In genomic region chr15:80081801-80082546, GRCm38 (mm10) we compare ENCODE assay signal across 7 mouse cellular contexts. TPM values are rescaled to one million over a fixed set of nuclear protein-coding genes. Genes with fewer than 3 reads are reported as not detected.
A peak's percentile ranks its signal among the peaks of the same experiment; 100 is the strongest.
DNase-seq lines count a peak whose midpoint lies in the region; ATAC-seq and TF ChIP-seq lines count a peak whose summit lies in the region.

No protein-coding gene starts in this region.

- peak; percentile 29 for DNase-seq in liver, adult 2 months (ENCODE audit: extremely low read depth, low read depth, low spot score)
- no peak for DNase-seq in liver
- DNase-seq in intestine, embryonic 14.5 days (ENCODE audit: low spot score), result no peak
- DNase-seq in gastrocnemius, postnatal 36 days, result no peak

- peak overlapping the region; percentile 87 for H3K4me2 ChIP-seq in intestine, embryonic 14.5 days (ENCODE audit: low read length)
- peak overlapping the region; percentile 88 for H3K4me2 ChIP-seq in neural tube, embryonic 14.5 days (ENCODE audit: low read depth, low read length)

- no peak for TF ChIP-seq CTCF in liver, adult 2 months (IDR thresholded peaks at IDR 0.05; ENCODE audit: low read depth, low read length)

- ATAC-seq in intestine, embryonic 14.5 days (replicated peaks; ENCODE audit: low FRiP score, low TSS enrichment, low read depth), result no peak
- ATAC-seq in neural tube, embryonic 14.5 days (ENCODE audit: low read depth), result no peak
- ATAC-seq in frontal cortex, adult (ENCODE audit: low TSS enrichment), result no peak

- no peak for TF ChIP-seq POLR2A in liver, adult 2 months (IDR thresholded peaks at IDR 0.05; ENCODE audit: extremely low read depth, insufficient read depth, low read length)

- peak overlapping the region; percentile 96 for H3K9ac ChIP-seq in liver, adult 2 months (ENCODE audit: low read depth, low read length)
- peak overlapping the region; percentile 97 for H3K9ac ChIP-seq in intestine, embryonic 14.5 days (ENCODE audit: low read length)
- H3K9ac ChIP-seq in neural tube, embryonic 14.5 days (replicated peaks; ENCODE audit: low read depth, low read length), result peak overlapping the region; percentile 90

- H3K79me2 ChIP-seq in liver, adult 2 months (ENCODE audit: control insufficient read depth, insufficient read depth, low read length), result no peaks in the 10 kb centered on the region

- H3K9me3 ChIP-seq in intestine, embryonic 14.5 days (ENCODE audit: control insufficient read depth, low read length), result no peaks in the 10 kb centered on the region
- H3K9me3 ChIP-seq in neural tube, embryonic 14.5 days (ENCODE audit: control insufficient read depth, low read length), result no peaks in the 10 kb centered on the region

- intact Hi-C loops in gastrocnemius, postnatal 36 days (cut with DNase I), result no loop called here

- H3K27me3 ChIP-seq in liver, adult 2 months (ENCODE audit: control insufficient read depth, insufficient read depth, low read length), result no peaks in the 10 kb centered on the region
- no peaks in the 10 kb centered on the region for H3K27me3 ChIP-seq in intestine, embryonic 14.5 days (replicated peaks; ENCODE audit: control insufficient read depth, insufficient read depth, low read length)
- H3K27me3 ChIP-seq in neural tube, embryonic 14.5 days (ENCODE audit: control insufficient read depth, insufficient read depth, low read length), result no peaks in the 10 kb centered on the region

- H3K27ac ChIP-seq in liver, adult 2 months (replicated peaks; ENCODE audit: insufficient read depth, low read depth, low read length), result no peak overlapping the region; the same call in 1 of the 2 replicates
- H3K27ac ChIP-seq in brown adipose tissue, adult 24 weeks (replicated peaks; ENCODE audit: low read depth, low read length), result 0 out of 2 replicates have a peak overlapping the region, but pooled peaks have one; percentile 5
- H3K27ac ChIP-seq in intestine, embryonic 14.5 days (ENCODE audit: low read depth), result peak overlapping the region; percentile 91
- no peak overlapping the region for H3K27ac ChIP-seq in neural tube, embryonic 14.5 days (ENCODE audit: low read depth, low read length)

- peak overlapping the region; percentile 93 for H3K4me3 ChIP-seq in liver, adult 2 months (ENCODE audit: insufficient read depth, low read depth, low read length)
- H3K4me3 ChIP-seq in brown adipose tissue, adult 24 weeks (ENCODE audit: insufficient read depth, low read depth, low read length), result peak overlapping the region; percentile 73
- H3K4me3 ChIP-seq in intestine, embryonic 14.5 days (ENCODE audit: low read depth, low read length), result peak overlapping the region; percentile 95
- peak overlapping the region; percentile 62 for H3K4me3 ChIP-seq in neural tube, embryonic 14.5 days (ENCODE audit: low read depth, low read length)

- H3K36me3 ChIP-seq in liver, adult 2 months (ENCODE audit: control insufficient read depth, insufficient read depth, low read length), result peaks cover 49% of the 10 kb centered on the region
- peaks cover 54% of the 10 kb centered on the region for H3K36me3 ChIP-seq in intestine, embryonic 14.5 days (ENCODE audit: control insufficient read depth, insufficient read depth, low read length)
- H3K36me3 ChIP-seq in neural tube, embryonic 14.5 days (ENCODE audit: control insufficient read depth, insufficient read depth, low read length), result peaks cover 40% of the 10 kb centered on the region

- peaks cover 10% of the 10 kb centered on the region for H3K4me1 ChIP-seq in liver, adult 2 months (ENCODE audit: control insufficient read depth, insufficient read depth, low read length)
- H3K4me1 ChIP-seq in brown adipose tissue, adult 24 weeks (ENCODE audit: control insufficient read depth, insufficient read depth, insufficient read length, low read length), result peaks cover 3% of the 10 kb centered on the region; the same call in 1 of the 2 replicates
- H3K4me1 ChIP-seq in intestine, embryonic 14.5 days (replicated peaks; ENCODE audit: control insufficient read depth, insufficient read depth, low read length), result peaks cover 9% of the 10 kb centered on the region; the same call in 1 of the 2 replicates
- peaks cover 15% of the 10 kb centered on the region for H3K4me1 ChIP-seq in neural tube, embryonic 14.5 days (ENCODE audit: control insufficient read depth, insufficient read depth, low read length)

- WGBS in liver, adult 2 months, result 8% methylated on average over 11 of the region's 11 CpGs
- 6% methylated on average over 11 of the region's 11 CpGs for WGBS in intestine, embryonic 14.5 days
- 7% methylated on average over 11 of the region's 11 CpGs for WGBS in neural tube, embryonic 14.5 days

RNA-seq across cellular contexts. Expression of gene Syngr1, which starts 9.2 kb away (rescaled TPM):
- total RNA-seq in liver, adult 2 months (2014; rRNA removed), result 0.28 and 0.47 TPM in 2 replicates
- 1.2 and 1.6 TPM in 2 replicates for polyA plus RNA-seq in liver, adult 2 months (2012; rRNA removed)
- 47.9 and 62.7 TPM in 2 replicates for polyA plus RNA-seq in brown adipose tissue, adult 24 weeks (2012; ENCODE audit: insufficient read depth, insufficient read length, missing spikeins)
- polyA plus RNA-seq in intestine, embryonic 14.5 days (2014; fragmentation: Nextera tagmentation; extraction: Ambion mirVana), result 20.7 and 24.3 TPM in 2 replicates
- polyA plus RNA-seq in neural tube, embryonic 14.5 days (2014; fragmentation: Nextera tagmentation; extraction: Ambion mirVana), result 27.3 and 30.3 TPM in 2 replicates
- total RNA-seq in gastrocnemius, postnatal 36 days (2021), result 10 to 100 TPM; 36.2 to 42.2 TPM

RNA-seq across cellular contexts. Expression of gene Rpl3, which starts 9.7 kb away (rescaled TPM):
- total RNA-seq in liver, adult 2 months (2014; rRNA removed), result 399 and 467 TPM in 2 replicates
- 304 and 375 TPM in 2 replicates for polyA plus RNA-seq in liver, adult 2 months (2012; rRNA removed)
- polyA plus RNA-seq in brown adipose tissue, adult 24 weeks (2012; ENCODE audit: insufficient read depth, insufficient read length, missing spikeins), result 424 and 522 TPM in 2 replicates
- polyA plus RNA-seq in intestine, embryonic 14.5 days (2014; fragmentation: Nextera tagmentation; extraction: Ambion mirVana), result 1,482 and 1,532 TPM in 2 replicates
- 633 and 702 TPM in 2 replicates for polyA plus RNA-seq in neural tube, embryonic 14.5 days (2014; fragmentation: Nextera tagmentation; extraction: Ambion mirVana)
- total RNA-seq in gastrocnemius, postnatal 36 days (2021), result 10 to 100 TPM; 43.5 to 51.8 TPM

RNA-seq across cellular contexts. Expression of gene Tab1, which starts 51.0 kb away (rescaled TPM):
- 4.1 and 4.3 TPM in 2 replicates for total RNA-seq in liver, adult 2 months (2014; rRNA removed)
- polyA plus RNA-seq in liver, adult 2 months (2012; rRNA removed), result 5.0 and 5.1 TPM in 2 replicates
- 4.8 and 5.7 TPM in 2 replicates for polyA plus RNA-seq in brown adipose tissue, adult 24 weeks (2012; ENCODE audit: insufficient read depth, insufficient read length, missing spikeins)
- 36.1 and 37.5 TPM in 2 replicates for polyA plus RNA-seq in intestine, embryonic 14.5 days (2014; fragmentation: Nextera tagmentation; extraction: Ambion mirVana)
- 30.1 and 36.6 TPM in 2 replicates for polyA plus RNA-seq in neural tube, embryonic 14.5 days (2014; fragmentation: Nextera tagmentation; extraction: Ambion mirVana)
- total RNA-seq in gastrocnemius, postnatal 36 days (2021), result 10 to 100 TPM; 11.9 to 16.4 TPM

Comparison
In these comparisons a context has a peak if more than half of its experiments do, and no peak if none do; other contexts are left out.
1. H3K27ac ChIP-seq: peak in brown adipose tissue, adult 24 weeks (single experiment) and intestine, embryonic 14.5 days (single experiment); none in liver, adult 2 months (single experiment) and neural tube, embryonic 14.5 days (single experiment).
2. Peak in every context shown above with its lines, with median percentiles within 50 percentile points of each other: H3K4me3 ChIP-seq and H3K9ac ChIP-seq.